Mouse (Mus musculus): ENCODE results near the gene Klhl29. TPM values are rescaled to one million over a fixed set of nuclear protein-coding genes. Genes with fewer than 3 reads are reported as not detected.

The Klhl29 gene
- polyA plus RNA-seq, 1 experiment from 2014 or later: 0.64 TPM

DNA sequence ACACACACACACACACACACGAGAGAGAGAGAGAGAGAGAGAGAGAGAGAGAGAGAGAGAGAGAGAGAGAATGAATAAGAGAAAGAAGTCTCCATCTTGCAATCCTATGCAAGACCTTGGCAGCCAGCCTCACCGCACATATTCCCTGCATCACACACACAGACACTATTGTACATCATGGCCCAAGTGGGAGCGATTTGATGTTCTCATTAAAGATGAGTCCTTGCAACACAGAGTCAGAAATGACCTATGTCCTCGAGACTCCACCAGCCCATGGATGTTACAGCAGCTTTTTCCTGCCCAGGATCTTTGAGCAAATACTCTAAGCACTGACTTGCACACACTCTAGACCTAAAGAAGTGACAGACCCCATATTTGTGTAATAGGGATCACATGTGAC, 114.0 kb downstream of the Klhl29 start:
- DNase-seq (ENCODE audit: low spot score) (no peak), ATAC-seq (ENCODE audit: low FRiP score, low TSS enrichment) (no peak)
- Histone ChIP-seq H3K9ac (ENCODE audit: low read length) (no peak overlapping the region), H3K27me3 (ENCODE audit: control insufficient read depth, insufficient read depth, low read length) (no peaks in the 10 kb centered on the region), H3K9me3 (ENCODE audit: control insufficient read depth, low read length) (no peaks in the 10 kb centered on the region), H3K4me2 (replicated peaks; ENCODE audit: low read depth) (no peak overlapping the region), H3K36me3 (ENCODE audit: control insufficient read depth, insufficient read depth, low read length) (no peaks in the 10 kb centered on the region), H3K4me3 (ENCODE audit: low read depth, low read length) (no peak overlapping the region), H3K4me1 (replicated peaks; ENCODE audit: control insufficient read depth, insufficient read depth) (no peaks in the 10 kb centered on the region), H3K27ac (replicated peaks) (no peak overlapping the region)
- TF ChIP-seq CTCF (IDR thresholded peaks at IDR 0.05; ENCODE audit: low read depth): no peak
- TF ChIP-seq EP300 (optimal IDR thresholded peaks at IDR 0.05): no peak
- 72% methylated on average over 4 of the region's 4 CpGs for WGBS

DNA sequence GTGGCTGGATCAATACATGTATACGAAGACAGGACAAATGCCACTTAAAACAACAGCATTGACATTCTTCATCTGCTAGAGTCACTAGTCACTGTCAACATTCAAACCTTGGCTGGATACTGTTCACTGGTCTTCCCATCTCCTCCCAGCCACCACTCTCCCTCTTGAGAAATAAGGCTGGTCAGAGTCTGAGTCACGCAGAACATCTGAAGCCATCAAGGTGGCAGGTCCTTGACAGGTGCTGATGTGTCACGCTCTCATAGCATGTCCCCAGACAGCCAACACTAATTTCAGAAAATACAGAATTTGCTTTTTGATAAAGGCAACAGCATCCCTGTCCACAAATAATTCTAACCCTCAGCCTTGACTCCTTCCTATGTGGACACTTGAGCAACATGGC, 116.7 kb downstream of the Klhl29 start:
- no peaks in the 10 kb centered on the region for H3K4me1 ChIP-seq (replicated peaks; ENCODE audit: control insufficient read depth, insufficient read depth)
- no peak for TF ChIP-seq CTCF (IDR thresholded peaks at IDR 0.05; ENCODE audit: low read depth)
- no peak for TF ChIP-seq EP300 (optimal IDR thresholded peaks at IDR 0.05)
- no peak for DNase-seq (ENCODE audit: low spot score)
- 80% methylated on average over 3 of the region's 3 CpGs for WGBS
- no peak overlapping the region for H3K4me2 ChIP-seq (replicated peaks; ENCODE audit: low read depth)
- H3K27ac ChIP-seq (replicated peaks): no peak overlapping the region
- H3K9me3 ChIP-seq (ENCODE audit: control insufficient read depth, low read length): no peaks in the 10 kb centered on the region
- no peak overlapping the region for H3K4me3 ChIP-seq (ENCODE audit: low read depth, low read length)
- ATAC-seq (ENCODE audit: low FRiP score, low TSS enrichment): no peak
- H3K9ac ChIP-seq (ENCODE audit: low read length): no peak overlapping the region
- H3K27me3 ChIP-seq (ENCODE audit: control insufficient read depth, insufficient read depth, low read length): no peaks in the 10 kb centered on the region
- no peaks in the 10 kb centered on the region for H3K36me3 ChIP-seq (ENCODE audit: control insufficient read depth, insufficient read depth, low read length)

DNA sequence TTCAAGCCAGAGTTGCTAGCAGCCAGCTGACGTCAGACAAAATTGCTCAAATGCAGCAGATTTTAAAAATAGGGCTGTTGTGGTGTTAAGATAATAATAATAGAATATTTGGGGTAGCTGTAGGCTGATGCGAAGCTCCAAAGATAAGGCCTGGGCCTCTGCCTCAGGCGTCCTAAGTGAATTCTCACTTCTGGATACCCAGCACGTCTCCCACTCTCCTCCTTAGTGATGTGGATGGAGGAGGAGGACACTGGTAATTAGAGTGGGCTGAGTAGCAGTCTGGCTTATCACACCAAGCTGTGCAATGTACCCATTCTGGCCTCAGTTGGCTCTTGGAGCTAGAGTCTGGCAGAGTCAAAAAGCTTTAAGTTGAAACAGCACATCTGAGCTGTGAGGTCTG, 118.3 kb downstream of the Klhl29 start:
- Histone ChIP-seq H3K4me1 (replicated peaks; ENCODE audit: control insufficient read depth, insufficient read depth) (no peaks in the 10 kb centered on the region; the same call in 1 of the 2 replicates), H3K27me3 (ENCODE audit: control insufficient read depth, insufficient read depth, low read length) (no peaks in the 10 kb centered on the region), H3K4me2 (replicated peaks; ENCODE audit: low read depth) (no peak overlapping the region), H3K9ac (ENCODE audit: low read length) (no peak overlapping the region), H3K36me3 (ENCODE audit: control insufficient read depth, insufficient read depth, low read length) (no peaks in the 10 kb centered on the region), H3K4me3 (ENCODE audit: low read depth, low read length) (no peak overlapping the region), H3K27ac (replicated peaks) (no peak overlapping the region), H3K9me3 (ENCODE audit: control insufficient read depth, low read length) (no peaks in the 10 kb centered on the region)
- no peak for ATAC-seq (ENCODE audit: low FRiP score, low TSS enrichment)
- 81% methylated on average over 4 of the region's 4 CpGs for WGBS
- DNase-seq (ENCODE audit: low spot score): no peak
- TF ChIP-seq EP300 (optimal IDR thresholded peaks at IDR 0.05): no peak
- TF ChIP-seq CTCF (IDR thresholded peaks at IDR 0.05; ENCODE audit: low read depth): no peak

DNA sequence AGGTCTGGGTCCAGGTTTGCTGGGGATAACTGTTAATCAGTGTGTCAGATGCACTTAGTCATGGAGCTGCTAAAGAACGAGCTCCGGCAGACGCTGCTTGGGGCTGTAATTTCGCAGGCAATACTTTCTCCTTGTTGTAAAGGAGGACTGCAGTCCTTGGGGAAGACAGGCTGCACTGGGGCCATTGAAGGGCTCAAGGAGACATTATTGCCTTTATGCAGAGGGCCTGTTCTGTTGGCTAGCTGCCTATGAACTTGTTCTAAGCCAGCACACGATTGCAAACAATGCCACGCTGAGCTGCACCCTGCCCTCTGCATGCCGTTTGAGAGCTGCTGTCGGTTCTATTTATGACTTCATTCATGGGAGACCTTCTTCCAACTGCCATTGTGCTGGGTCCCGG, 120.4 kb downstream of the Klhl29 start:
- DNase-seq (ENCODE audit: low spot score): no peak
- no peak; the same call in 1 of the 2 replicates for ATAC-seq (ENCODE audit: low FRiP score, low TSS enrichment)
- no peaks in the 10 kb centered on the region for H3K36me3 ChIP-seq (ENCODE audit: control insufficient read depth, insufficient read depth, low read length)
- WGBS: 41% methylated on average over 9 of the region's 9 CpGs
- H3K9ac ChIP-seq (ENCODE audit: low read length): no peak overlapping the region
- no peak overlapping the region for H3K4me2 ChIP-seq (replicated peaks; ENCODE audit: low read depth)
- no peaks in the 10 kb centered on the region for H3K9me3 ChIP-seq (ENCODE audit: control insufficient read depth, low read length)
- peak overlapping the region; percentile 58 for H3K27ac ChIP-seq (replicated peaks)
- H3K27me3 ChIP-seq (ENCODE audit: control insufficient read depth, insufficient read depth, low read length): no peaks in the 10 kb centered on the region
- H3K4me1 ChIP-seq (replicated peaks; ENCODE audit: control insufficient read depth, insufficient read depth): no peaks in the 10 kb centered on the region; the same call in 1 of the 2 replicates
- no peak overlapping the region for H3K4me3 ChIP-seq (ENCODE audit: low read depth, low read length)
- TF ChIP-seq EP300 (optimal IDR thresholded peaks at IDR 0.05): no peak
- no peak for TF ChIP-seq CTCF (IDR thresholded peaks at IDR 0.05; ENCODE audit: low read depth)

DNA sequence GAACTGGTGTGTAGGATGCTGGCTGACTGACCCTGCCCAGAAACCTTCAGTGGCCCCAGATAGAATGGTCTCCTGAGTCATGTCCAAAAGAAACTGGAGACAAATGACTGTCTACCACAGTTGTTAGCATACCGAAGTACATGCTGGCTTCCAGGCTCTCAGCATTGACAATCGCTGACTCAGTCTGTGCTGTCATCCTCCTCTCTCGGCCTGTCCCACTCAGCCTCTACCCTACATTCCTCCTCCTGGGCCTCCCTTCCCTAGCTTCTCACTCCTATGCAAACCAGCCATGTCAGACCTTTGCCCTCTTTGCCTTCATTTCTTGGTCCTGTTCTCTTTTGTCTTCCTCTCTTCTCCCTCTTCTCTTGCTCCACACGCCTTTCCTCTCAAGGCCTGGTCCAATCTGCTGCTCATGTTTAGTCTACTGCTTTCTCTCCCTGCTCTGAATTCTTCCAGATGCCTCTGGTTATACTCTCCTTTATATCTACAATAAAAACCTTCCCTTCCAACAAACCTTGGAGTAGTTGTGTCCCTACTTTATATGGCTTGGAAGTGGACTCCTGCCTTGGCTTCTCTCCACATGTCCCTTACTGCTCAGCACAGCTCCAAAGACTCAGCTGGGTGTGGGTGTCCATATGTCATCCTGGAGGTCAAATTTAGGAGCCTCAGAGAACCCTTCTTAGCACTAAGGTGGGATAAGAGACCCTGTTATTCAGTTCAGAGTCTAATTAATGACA, 121.1 kb downstream of the Klhl29 start:
- peak; percentile 41; the same call in 1 of the 2 replicates for ATAC-seq (ENCODE audit: low FRiP score, low TSS enrichment)
- H3K4me2 ChIP-seq (replicated peaks; ENCODE audit: low read depth): no peak overlapping the region

DNA sequence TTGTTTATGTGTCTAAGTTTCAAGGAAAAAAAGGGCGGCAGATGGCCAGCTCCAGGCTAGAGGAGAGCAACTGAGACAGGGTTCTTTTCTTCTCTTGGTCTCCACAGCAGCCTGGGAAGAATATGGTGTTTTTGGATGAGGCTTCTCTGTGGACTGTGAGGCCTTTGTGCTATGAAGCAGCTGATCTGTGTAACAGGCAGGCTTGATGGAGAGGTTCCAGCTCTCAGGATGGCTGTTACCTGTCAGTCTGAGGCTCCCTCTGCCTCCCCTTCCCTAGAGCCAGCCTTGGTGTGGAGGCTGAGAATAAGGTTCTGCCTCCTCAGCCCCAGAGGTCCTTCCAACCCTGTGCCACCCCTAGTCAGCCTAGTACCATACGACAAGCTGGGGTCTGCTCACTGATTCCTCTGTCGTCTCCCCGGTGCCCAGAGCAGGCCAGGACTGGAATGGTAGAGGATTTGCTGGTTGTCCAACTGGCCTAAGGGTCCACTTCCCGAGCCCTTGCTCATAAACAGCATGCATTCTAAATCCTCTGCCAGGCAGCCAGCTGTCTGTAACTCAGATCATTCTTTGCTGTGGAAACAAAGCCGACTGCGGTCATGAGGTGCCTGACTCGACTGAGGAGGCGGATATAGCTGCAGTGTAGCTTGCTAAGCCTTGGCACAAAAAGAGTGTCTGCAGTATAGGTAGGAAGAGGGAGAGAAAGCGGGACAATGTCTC, 122.0 kb downstream of the Klhl29 start:
- H3K36me3 ChIP-seq (ENCODE audit: control insufficient read depth, insufficient read depth, low read length): no peaks in the 10 kb centered on the region
- ATAC-seq (ENCODE audit: low FRiP score, low TSS enrichment) (no peak), DNase-seq (ENCODE audit: low spot score) (no peak)
- no peak overlapping the region for H3K4me3 ChIP-seq (ENCODE audit: low read depth, low read length)
- H3K27me3 ChIP-seq (ENCODE audit: control insufficient read depth, insufficient read depth, low read length): no peaks in the 10 kb centered on the region
- no peaks in the 10 kb centered on the region; the same call in 1 of the 2 replicates for H3K4me1 ChIP-seq (replicated peaks; ENCODE audit: control insufficient read depth, insufficient read depth)
- WGBS: 64% methylated on average over 10 of the region's 10 CpGs
- peak overlapping the region; percentile 30; the same call in 1 of the 2 replicates for H3K27ac ChIP-seq (replicated peaks)
- H3K9me3 ChIP-seq (ENCODE audit: control insufficient read depth, low read length): no peaks in the 10 kb centered on the region
- H3K4me2 ChIP-seq (replicated peaks; ENCODE audit: low read depth): no peak overlapping the region
- TF ChIP-seq CTCF (IDR thresholded peaks at IDR 0.05; ENCODE audit: low read depth): no peak
- TF ChIP-seq EP300 (optimal IDR thresholded peaks at IDR 0.05): no peak
- no peak overlapping the region for H3K9ac ChIP-seq (ENCODE audit: low read length)

More for the DNA sequence above, 121.1 kb downstream of the Klhl29 start:
- no peaks in the 10 kb centered on the region for H3K9me3 ChIP-seq (ENCODE audit: control insufficient read depth, low read length)
- 57% methylated on average over 4 of the region's 4 CpGs for WGBS
- no peaks in the 10 kb centered on the region for H3K36me3 ChIP-seq (ENCODE audit: control insufficient read depth, insufficient read depth, low read length)
- H3K4me3 ChIP-seq (ENCODE audit: low read depth, low read length): no peak overlapping the region
- H3K27ac ChIP-seq (replicated peaks): peak overlapping the region; percentile 61
- H3K27me3 ChIP-seq (ENCODE audit: control insufficient read depth, insufficient read depth, low read length): no peaks in the 10 kb centered on the region
- no peak for TF ChIP-seq EP300 (optimal IDR thresholded peaks at IDR 0.05)
- TF ChIP-seq CTCF (IDR thresholded peaks at IDR 0.05; ENCODE audit: low read depth): no peak
- H3K9ac ChIP-seq (ENCODE audit: low read length): no peak overlapping the region
- no peak for DNase-seq (ENCODE audit: low spot score)
- no peaks in the 10 kb centered on the region; the same call in 1 of the 2 replicates for H3K4me1 ChIP-seq (replicated peaks; ENCODE audit: control insufficient read depth, insufficient read depth)
